Comparison of ENCODE assay signal across 13 mouse cellular contexts in genomic region chr15:72200861-72201260, GRCm38 (mm10).
A peak's percentile ranks its signal among the peaks of the same experiment; 100 is the strongest.
DNase-seq lines count a peak whose midpoint lies in the region; ATAC-seq and TF ChIP-seq lines count a peak whose summit lies in the region.
"Had no signal": no experiment of that assay in that cellular context is flagged by ENCODE, and none has a peak within 500 bp of the region (broad histone marks: within the 10 kb centered on the region; RNA-seq: fewer than 3 reads in every experiment).

No protein-coding gene starts in this region.

- no peaks in the 10 kb centered on the region for H3K9me3 ChIP-seq in limb, embryonic 14.5 days (ENCODE audit: control insufficient read depth, low read length)
- H3K9me3 ChIP-seq: heart, embryonic 13.5 days; liver, embryonic 13.5 days had no signal

- TF ChIP-seq POLR2A in limb, embryonic 14.5 days (IDR thresholded peaks at IDR 0.05; ENCODE audit: borderline replicate concordance, extremely low read depth, insufficient read depth, insufficient read length) = no peak

- H3K4me2 ChIP-seq in limb, embryonic 14.5 days (replicated peaks; ENCODE audit: low read depth, low read length, severe bottlenecking) = no peak overlapping the region
- H3K4me2 ChIP-seq: heart, embryonic 13.5 days; liver, embryonic 13.5 days had no signal

- ATAC-seq in limb, embryonic 14.5 days (ENCODE audit: low FRiP score, low read depth) = no peak
- no peak for ATAC-seq in megakaryocyte-erythroid progenitor cell, adult 5-6 weeks (replicated peaks; ENCODE audit: low FRiP score, low TSS enrichment, poor library complexity, severe bottlenecking)
- ATAC-seq: forebrain, postnatal 0 days had no signal

- no peak overlapping the region for H3K9ac ChIP-seq in limb, embryonic 14.5 days (ENCODE audit: low read depth, low read length, severe bottlenecking)
- H3K9ac ChIP-seq: forebrain, postnatal 0 days; heart, embryonic 13.5 days; liver, embryonic 13.5 days had no signal

- no peak overlapping the region for H3K27ac ChIP-seq in limb, embryonic 14.5 days (replicated peaks; ENCODE audit: low read depth, low read length)
- H3K27ac ChIP-seq: heart, embryonic 13.5 days; layer of hippocampus, adult 2 months; liver, embryonic 13.5 days had no signal

- H3K4me1 ChIP-seq in limb, embryonic 14.5 days (ENCODE audit: control insufficient read depth, insufficient read depth, low read length) = no peaks in the 10 kb centered on the region
- H3K4me1 ChIP-seq: heart, embryonic 13.5 days; liver, embryonic 13.5 days had no signal

- H3K4me3 ChIP-seq in limb, embryonic 14.5 days (replicated peaks; ENCODE audit: low read length) = no peak overlapping the region
- H3K4me3 ChIP-seq: heart, embryonic 13.5 days; layer of hippocampus, adult 2 months; liver, embryonic 13.5 days had no signal

- H3K27me3 ChIP-seq in limb, embryonic 14.5 days (ENCODE audit: control insufficient read depth, insufficient read depth, low read length) = no peaks in the 10 kb centered on the region
- H3K27me3 ChIP-seq: heart, embryonic 13.5 days; liver, embryonic 13.5 days had no signal

- WGBS in limb, embryonic 14.5 days = 39% methylated on average over 3 of the region's 3 CpGs

- H3K36me3 ChIP-seq in limb, embryonic 14.5 days (ENCODE audit: control insufficient read depth, insufficient read depth, low read length) = no peaks in the 10 kb centered on the region
- H3K36me3 ChIP-seq: heart, embryonic 13.5 days; liver, embryonic 13.5 days had no signal

- peak; percentile 11 for DNase-seq in gastrocnemius, postnatal 10 days
- no peak for DNase-seq in gastrocnemius, postnatal 25 days
- DNase-seq in lung, postnatal 14 days = peak; percentile 14
- DNase-seq in lung, postnatal 25 days (ENCODE audit: low spot score) = no peak
- peak; percentile 52 for DNase-seq in adrenal gland, postnatal 14 days
- DNase-seq in limb, embryonic 14.5 days (ENCODE audit: low spot score) = peak; percentile 71
- no peak for DNase-seq in spleen, adult 18-20 months
- DNase-seq: cerebellum, postnatal 14 days; forebrain, postnatal 0 days; liver, embryonic 13.5 days had no signal

Comparison
In these comparisons a context has a peak if more than half of its experiments do, and no peak if none do; other contexts are left out.
1. DNase-seq: peak in gastrocnemius, postnatal 10 days (single experiment), lung, postnatal 14 days (single experiment), adrenal gland, postnatal 14 days (single experiment) and limb, embryonic 14.5 days (single experiment); none in gastrocnemius, postnatal 25 days (single experiment), lung, postnatal 25 days (single experiment) and spleen, adult 18-20 months (0 of 2).